Mouse (Mus musculus): ENCODE measurements around the gene Pds5b.
"Not testable (repeated sequence)": the region's sequence is repeated elsewhere in the genome, so short reads cannot be mapped to it uniquely, and the experiment has no call there.

Pds5b gene

GRCm38 (mm10) chr5:150829499-150829898, 156.0 kb downstream of the Pds5b start:
- no peak for DNase-seq

GRCm38 (mm10) chr5:150830718-150831117, 157.2 kb downstream of the Pds5b start:
- DNase-seq = no peak

GRCm38 (mm10) chr5:150836782-150837181, 163.2 kb downstream of the Pds5b start:
- no peak for DNase-seq

GRCm38 (mm10) chr5:150839688-150840541, 166.4 kb downstream of the Pds5b start:
- peak; percentile 11 to 18 for DNase-seq

- DNase-seq = no peak
Measured at GRCm38 (mm10) chr5:150840596-150840995, 167.1 kb downstream of the Pds5b start.

GRCm38 (mm10) chr5:150845961-150846360, 172.4 kb downstream of the Pds5b start:
- DNase-seq = no peak

- no peak for DNase-seq
Measured at GRCm38 (mm10) chr5:150850821-150851220, 177.3 kb downstream of the Pds5b start.

GRCm38 (mm10) chr5:150852097-150852496, 178.6 kb downstream of the Pds5b start:
- not testable (repeated sequence) for DNase-seq

- no peak for DNase-seq
Measured at GRCm38 (mm10) chr5:150854506-150854905, 181.0 kb downstream of the Pds5b start.

GRCm38 (mm10) chr5:150859642-150860194, 186.2 kb downstream of the Pds5b start:
- DNase-seq = no peak

Measured in cerebellum, postnatal 14 days (tissue).